Mouse (Mus musculus): ENCODE measurements at regions not wholly inside any gene's neighbourhood (a gene's known extent, or its start where the extent isn't known, plus 50 kb on each side); places are given as distances from the start of the nearest gene placed in this dataset.

GRCm38 (mm10) chr8:80318231-80318870 lies 175.2 kb upstream of the Gypa start:
- Histone ChIP-seq H3K4me2 (replicated peaks; ENCODE audit: low read depth, low read length, severe bottlenecking) (no peak overlapping the region), H3K27me3 (ENCODE audit: control insufficient read depth, insufficient read depth, low read length) (no peaks in the 10 kb centered on the region), H3K9me3 (ENCODE audit: control insufficient read depth, low read length) (no peaks in the 10 kb centered on the region), H3K36me3 (ENCODE audit: control insufficient read depth, insufficient read depth, low read length) (no peaks in the 10 kb centered on the region), H3K4me3 (replicated peaks; ENCODE audit: low read length) (no peak overlapping the region), H3K9ac (ENCODE audit: low read depth, low read length, severe bottlenecking) (no peak overlapping the region), H3K27ac (replicated peaks; ENCODE audit: low read depth, low read length) (no peak overlapping the region), H3K4me1 (ENCODE audit: control insufficient read depth, insufficient read depth, low read length) (peaks cover 28% of the 10 kb centered on the region)
- WGBS: 13% methylated on average over 6 of the region's 6 CpGs
- DNase-seq (ENCODE audit: low spot score): peak; percentile 44
- no peak for TF ChIP-seq POLR2A (IDR thresholded peaks at IDR 0.05; ENCODE audit: borderline replicate concordance, extremely low read depth, insufficient read depth, insufficient read length)
- peak; percentile 66 for ATAC-seq (ENCODE audit: low FRiP score, low read depth)

- no peak for TF ChIP-seq POLR2A (IDR thresholded peaks at IDR 0.05; ENCODE audit: borderline replicate concordance, extremely low read depth, insufficient read depth, insufficient read length)
- H3K27ac ChIP-seq (replicated peaks; ENCODE audit: low read depth, low read length): peak overlapping the region; percentile 63; the same call in 1 of the 2 replicates
- no peaks in the 10 kb centered on the region for H3K9me3 ChIP-seq (ENCODE audit: control insufficient read depth, low read length)
- ATAC-seq (ENCODE audit: low FRiP score, low read depth) (peak; percentile 50), DNase-seq (ENCODE audit: low spot score) (no peak)
- H3K9ac ChIP-seq (ENCODE audit: low read depth, low read length, severe bottlenecking): 0 out of 2 replicates have a peak overlapping the region, but pooled peaks have one; percentile 28
- peaks cover 28% of the 10 kb centered on the region for H3K4me1 ChIP-seq (ENCODE audit: control insufficient read depth, insufficient read depth, low read length)
- H3K27me3 ChIP-seq (ENCODE audit: control insufficient read depth, insufficient read depth, low read length): no peaks in the 10 kb centered on the region
- no peaks in the 10 kb centered on the region for H3K36me3 ChIP-seq (ENCODE audit: control insufficient read depth, insufficient read depth, low read length)
- peak overlapping the region; percentile 19 for H3K4me3 ChIP-seq (replicated peaks; ENCODE audit: low read length)
- peak overlapping the region; percentile 50 for H3K4me2 ChIP-seq (replicated peaks; ENCODE audit: low read depth, low read length, severe bottlenecking)
- WGBS: 3% methylated on average over 13 of the region's 13 CpGs
Measured at GRCm38 (mm10) chr8:80315371-80315770, 178.2 kb upstream of the Gypa start.

- Histone ChIP-seq H3K4me2 (replicated peaks; ENCODE audit: low read depth, low read length, severe bottlenecking) (peak overlapping the region; percentile 50), H3K9ac (ENCODE audit: low read depth, low read length, severe bottlenecking) (no peak overlapping the region), H3K36me3 (ENCODE audit: control insufficient read depth, insufficient read depth, low read length) (no peaks in the 10 kb centered on the region), H3K4me1 (ENCODE audit: control insufficient read depth, insufficient read depth, low read length) (peaks cover 28% of the 10 kb centered on the region), H3K4me3 (replicated peaks; ENCODE audit: low read length) (peak overlapping the region; percentile 19), H3K9me3 (ENCODE audit: control insufficient read depth, low read length) (no peaks in the 10 kb centered on the region), H3K27me3 (ENCODE audit: control insufficient read depth, insufficient read depth, low read length) (no peaks in the 10 kb centered on the region), H3K27ac (replicated peaks; ENCODE audit: low read depth, low read length) (no peak overlapping the region)
- peak; percentile 85 for ATAC-seq (ENCODE audit: low FRiP score, low read depth)
- 5% methylated on average over 7 of the region's 7 CpGs for WGBS
- TF ChIP-seq POLR2A (IDR thresholded peaks at IDR 0.05; ENCODE audit: borderline replicate concordance, extremely low read depth, insufficient read depth, insufficient read length): no peak
- peak; percentile 78 for DNase-seq (ENCODE audit: low spot score)
Measured at GRCm38 (mm10) chr8:80314826-80315225, 178.8 kb upstream of the Gypa start.

GRCm38 (mm10) chr8:80313883-80314635 lies 179.5 kb upstream of the Gypa start:
- Histone ChIP-seq H3K4me3 (replicated peaks; ENCODE audit: low read length) (no peak overlapping the region), H3K9me3 (ENCODE audit: control insufficient read depth, low read length) (no peaks in the 10 kb centered on the region), H3K27me3 (ENCODE audit: control insufficient read depth, insufficient read depth, low read length) (no peaks in the 10 kb centered on the region), H3K9ac (ENCODE audit: low read depth, low read length, severe bottlenecking) (no peak overlapping the region), H3K4me1 (ENCODE audit: control insufficient read depth, insufficient read depth, low read length) (peaks cover 26% of the 10 kb centered on the region), H3K27ac (replicated peaks; ENCODE audit: low read depth, low read length) (no peak overlapping the region; the same call in 1 of the 2 replicates), H3K36me3 (ENCODE audit: control insufficient read depth, insufficient read depth, low read length) (no peaks in the 10 kb centered on the region), H3K4me2 (replicated peaks; ENCODE audit: low read depth, low read length, severe bottlenecking) (no peak overlapping the region)
- ATAC-seq (ENCODE audit: low FRiP score, low read depth) (no peak), DNase-seq (ENCODE audit: low spot score) (no peak)
- no peak for TF ChIP-seq POLR2A (IDR thresholded peaks at IDR 0.05; ENCODE audit: borderline replicate concordance, extremely low read depth, insufficient read depth, insufficient read length)
- WGBS: 28% methylated on average over 12 of the region's 12 CpGs

GRCm38 (mm10) chr8:80307761-80308160 lies 185.8 kb upstream of the Gypa start:
- Histone ChIP-seq H3K9me3 (ENCODE audit: control insufficient read depth, low read length) (no peaks in the 10 kb centered on the region), H3K9ac (ENCODE audit: low read depth, low read length, severe bottlenecking) (no peak overlapping the region), H3K27ac (replicated peaks; ENCODE audit: low read depth, low read length) (no peak overlapping the region), H3K4me3 (replicated peaks; ENCODE audit: low read length) (no peak overlapping the region), H3K4me2 (replicated peaks; ENCODE audit: low read depth, low read length, severe bottlenecking) (no peak overlapping the region), H3K4me1 (ENCODE audit: control insufficient read depth, insufficient read depth, low read length) (no peaks in the 10 kb centered on the region), H3K27me3 (ENCODE audit: control insufficient read depth, insufficient read depth, low read length) (no peaks in the 10 kb centered on the region), H3K36me3 (ENCODE audit: control insufficient read depth, insufficient read depth, low read length) (no peaks in the 10 kb centered on the region)
- TF ChIP-seq POLR2A (IDR thresholded peaks at IDR 0.05; ENCODE audit: borderline replicate concordance, extremely low read depth, insufficient read depth, insufficient read length): no peak
- no peak for ATAC-seq (ENCODE audit: low FRiP score, low read depth)
- WGBS: 81% methylated on average over 4 of the region's 4 CpGs
- no peak for DNase-seq (ENCODE audit: low spot score)

Measured in limb, embryonic 14.5 days (tissue).